Mouse (Mus musculus): ENCODE measurements around the gene Ncoa1.
"Not testable (repeated sequence)": the region's sequence is repeated elsewhere in the genome, so short reads cannot be mapped to it uniquely, and the experiment has no call there.

Gene Ncoa1

DNA sequence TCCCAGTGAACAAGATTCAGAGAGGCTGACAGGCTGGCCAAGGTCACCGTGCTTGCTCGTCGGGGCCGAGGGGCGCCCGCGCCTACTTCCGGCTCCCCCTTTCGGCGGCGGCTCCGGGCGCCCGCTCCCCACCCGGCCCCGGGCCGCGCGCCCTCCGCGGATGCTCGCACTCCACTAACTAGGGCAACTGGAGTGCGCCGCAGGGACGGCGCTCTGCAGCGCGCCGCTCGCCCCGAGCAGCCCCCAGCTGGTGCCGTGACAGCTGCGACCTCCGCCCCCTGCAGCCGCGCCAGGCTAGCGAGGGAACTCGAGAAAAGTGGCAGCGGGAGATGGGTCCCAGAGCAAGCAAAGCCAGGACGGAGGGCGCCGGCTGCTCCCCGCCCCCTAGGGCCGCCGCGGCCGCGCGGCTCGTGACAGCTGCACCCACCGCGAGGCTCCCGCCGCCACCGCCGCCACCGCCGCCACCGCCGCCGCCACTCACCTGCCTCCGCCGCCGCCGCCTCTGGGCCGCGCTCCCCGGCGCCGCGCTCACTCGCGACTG lies 621 bp downstream of the Ncoa1 start:
- peak; percentile 63 for DNase-seq (ENCODE audit: low read depth, low spot score)

DNA sequence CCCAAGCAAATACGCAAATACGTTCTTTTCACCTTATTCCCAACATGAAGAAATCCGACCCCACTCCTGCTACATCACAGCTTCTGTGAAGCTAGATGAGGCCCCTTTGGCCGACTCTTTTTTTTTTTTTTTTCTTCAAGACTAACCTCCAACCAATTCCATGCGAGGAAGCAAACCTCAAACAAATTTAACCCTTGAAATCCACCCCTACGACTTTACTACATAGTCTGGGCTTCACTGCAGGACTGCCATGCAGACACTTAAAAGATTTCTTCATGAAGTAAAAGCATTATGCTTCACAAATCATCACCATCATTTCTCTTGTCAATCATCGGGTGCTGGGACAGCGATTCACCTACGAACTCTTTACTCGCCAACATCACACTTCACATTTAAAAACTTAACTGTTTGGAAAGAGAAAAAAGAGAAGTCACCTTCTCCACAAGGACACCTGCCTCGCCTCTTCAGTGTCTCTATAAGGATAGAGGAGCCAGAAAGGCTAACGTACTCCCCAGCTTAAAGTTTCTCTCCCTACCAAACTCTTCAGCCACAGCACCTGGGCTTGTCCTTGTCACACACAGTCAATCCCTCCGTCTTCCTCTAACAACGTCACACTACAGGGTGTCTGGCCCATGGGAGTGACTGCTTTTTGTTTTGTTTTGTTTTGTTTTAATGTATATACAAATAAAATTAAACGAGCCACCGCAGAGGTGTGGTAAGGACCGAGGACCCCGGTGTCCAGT lies 1.6 kb downstream of the Ncoa1 start:
- DNase-seq (ENCODE audit: low read depth, low spot score) = peak; percentile 24

DNA sequence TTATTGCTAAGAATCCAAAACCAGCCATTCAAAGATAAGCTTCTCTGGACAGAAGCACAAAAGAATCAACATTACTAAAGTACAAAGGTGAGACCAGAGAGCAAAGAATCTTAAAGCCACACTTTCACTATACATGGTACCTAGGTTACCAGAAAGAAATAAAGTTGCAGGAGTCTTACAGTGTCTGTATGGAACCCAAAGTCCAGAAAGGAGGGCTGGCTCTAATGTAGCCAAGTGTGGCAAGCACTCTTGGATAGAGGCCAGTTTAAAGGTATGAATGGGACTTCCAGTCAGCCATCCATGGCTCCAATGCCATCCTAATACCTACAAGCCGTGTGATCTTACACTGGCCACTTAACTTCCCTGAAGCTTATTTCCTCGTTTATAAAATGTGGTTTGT lies 7.9 kb downstream of the Ncoa1 start:
- no peak for DNase-seq (ENCODE audit: low read depth, low spot score)

DNA sequence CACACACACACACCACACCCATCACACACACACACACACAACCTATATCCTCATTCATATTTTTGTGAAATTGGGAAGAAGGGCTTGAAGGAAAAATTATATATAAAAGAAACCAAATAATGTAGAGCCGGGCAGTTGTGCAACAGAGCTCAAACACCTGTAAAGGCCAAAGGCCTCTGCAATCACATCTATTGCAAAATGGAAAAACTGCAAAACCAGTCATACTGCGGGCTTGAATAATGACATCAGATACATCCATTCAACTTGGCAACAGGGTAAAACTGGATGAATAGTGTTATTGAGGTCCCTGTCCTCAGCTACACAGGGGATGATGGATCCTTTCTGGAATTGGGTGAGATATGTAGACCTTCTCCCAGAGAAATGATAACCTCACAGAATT lies 13.3 kb downstream of the Ncoa1 start:
- DNase-seq (ENCODE audit: low read depth, low spot score) = no peak

DNA sequence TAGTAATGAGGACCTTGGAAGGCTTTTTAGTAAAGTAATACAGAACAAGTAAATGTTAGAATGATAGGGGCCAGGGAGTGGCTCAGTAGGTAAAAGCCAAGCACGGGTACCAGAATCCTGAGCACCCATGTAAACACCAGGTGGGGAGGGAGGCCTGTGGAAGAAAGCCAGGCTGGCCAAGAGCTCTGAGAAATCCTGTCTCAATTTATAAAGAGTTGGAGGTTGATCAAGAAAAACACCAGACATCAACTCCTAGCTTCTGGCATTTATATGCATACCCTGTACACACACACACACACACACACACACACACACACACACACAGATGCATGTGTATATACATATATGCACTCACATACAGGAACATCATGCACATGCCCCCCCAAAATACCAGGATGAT lies 14.6 kb downstream of the Ncoa1 start:
- DNase-seq (ENCODE audit: low read depth, low spot score) = no peak

DNA sequence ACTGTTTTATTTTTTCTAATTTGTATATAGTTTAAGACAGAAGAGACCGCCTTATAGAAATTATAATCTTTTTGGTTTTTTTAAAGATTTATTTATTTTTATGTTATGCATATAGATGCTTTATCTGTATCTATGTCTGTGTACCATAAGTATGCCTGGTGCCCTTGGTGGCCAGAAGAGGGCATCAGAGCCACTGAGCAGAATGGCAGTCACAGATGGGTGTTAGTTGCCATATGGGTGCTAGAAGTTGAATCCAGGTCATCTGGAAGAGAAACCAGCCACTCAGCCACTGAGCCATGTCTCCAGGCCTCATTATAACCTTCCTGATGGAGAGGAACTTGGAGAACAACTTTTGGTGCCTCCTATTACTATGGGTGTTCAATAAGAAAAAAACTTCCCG lies 16.0 kb downstream of the Ncoa1 start:
- no peak for DNase-seq (ENCODE audit: low read depth, low spot score)

DNA sequence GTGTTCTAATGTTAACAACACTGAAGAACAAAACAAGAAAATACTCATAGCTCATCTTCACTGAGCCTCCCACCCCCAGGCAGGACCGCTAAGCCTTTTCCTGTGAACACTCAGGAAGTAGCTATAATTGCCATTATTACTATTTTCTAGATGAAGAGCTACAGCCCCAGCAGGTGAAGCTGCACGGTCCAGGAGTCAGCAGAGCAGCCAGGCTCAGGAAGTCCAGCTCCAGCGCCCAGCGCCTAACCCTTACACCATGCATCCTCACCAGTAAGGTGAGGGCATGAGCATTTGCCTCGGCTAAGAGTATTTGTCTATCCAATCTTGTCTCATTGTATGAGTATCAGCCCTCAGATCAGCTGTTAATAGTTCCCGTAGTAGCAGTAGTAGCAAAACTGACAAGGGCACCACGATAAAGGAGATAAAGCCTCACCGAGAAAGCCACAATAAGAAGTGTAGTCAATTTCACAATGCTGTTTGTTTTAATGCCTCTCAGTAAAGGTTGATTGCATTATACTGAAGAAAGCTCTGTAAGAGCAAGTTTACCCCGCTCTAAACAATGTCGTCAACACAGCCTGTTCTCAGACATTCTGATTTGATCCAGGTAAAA lies 21.9 kb downstream of the Ncoa1 start:
- no peak for DNase-seq (ENCODE audit: low read depth, low spot score)

DNA sequence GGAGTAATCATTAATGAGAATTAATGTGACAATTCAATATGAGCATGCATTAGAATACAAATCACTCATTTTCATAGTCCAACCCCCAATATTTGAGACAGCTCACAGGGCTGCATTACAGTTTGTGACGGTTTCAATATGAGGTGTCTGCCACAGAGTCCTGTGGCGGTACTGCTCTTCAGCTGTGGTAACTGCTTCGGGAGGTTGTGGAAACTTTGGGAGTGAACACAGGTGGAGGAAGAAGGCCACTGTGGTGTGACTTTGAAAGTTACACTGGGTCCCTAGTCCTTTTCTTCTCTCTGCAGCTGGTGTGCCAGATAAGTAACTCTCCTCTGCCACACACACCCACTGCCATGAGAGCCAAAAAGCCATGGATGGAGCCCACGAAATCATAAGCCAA lies 22.7 kb downstream of the Ncoa1 start:
- no peak for DNase-seq (ENCODE audit: low read depth, low spot score)

DNA sequence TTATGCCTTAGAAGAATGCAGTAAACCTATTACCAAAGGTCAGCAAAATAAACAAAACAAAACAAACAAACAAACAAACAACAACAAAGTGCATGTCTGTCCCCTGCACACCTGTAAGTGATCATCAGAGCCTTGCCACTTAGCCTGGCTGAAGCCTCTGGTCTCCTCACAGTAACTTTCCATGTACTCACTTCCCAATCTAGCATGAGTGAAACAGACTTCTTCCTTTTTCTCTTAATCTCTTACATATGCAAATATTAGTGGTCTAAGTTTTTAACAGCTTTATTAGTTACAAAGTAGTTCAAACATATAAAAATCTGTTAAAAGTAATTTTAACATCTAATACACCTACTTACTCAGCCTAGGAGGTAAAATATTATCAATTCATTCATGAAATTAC lies 24.7 kb downstream of the Ncoa1 start:
- no peak for DNase-seq (ENCODE audit: low read depth, low spot score)

DNA sequence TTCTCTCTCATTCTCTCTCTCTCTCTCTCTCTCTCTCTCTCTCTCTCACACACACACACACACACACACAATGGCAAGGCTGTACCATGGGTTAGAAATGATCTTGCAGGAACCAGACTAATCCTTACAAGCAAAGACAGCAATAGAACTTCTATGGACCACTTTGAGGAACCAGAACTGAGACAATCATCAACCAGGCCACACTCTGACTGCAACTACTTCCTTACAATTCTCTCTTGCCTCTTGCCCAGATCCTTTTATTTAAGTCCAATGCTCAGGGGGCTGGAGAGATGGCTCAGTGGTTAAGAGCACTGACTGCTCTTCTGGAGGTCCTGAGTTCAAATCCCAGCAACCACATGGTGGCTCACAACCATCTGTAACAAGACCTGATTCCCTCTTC lies 26.5 kb downstream of the Ncoa1 start:
- DNase-seq (ENCODE audit: low read depth, low spot score) = not testable (repeated sequence)

DNA sequence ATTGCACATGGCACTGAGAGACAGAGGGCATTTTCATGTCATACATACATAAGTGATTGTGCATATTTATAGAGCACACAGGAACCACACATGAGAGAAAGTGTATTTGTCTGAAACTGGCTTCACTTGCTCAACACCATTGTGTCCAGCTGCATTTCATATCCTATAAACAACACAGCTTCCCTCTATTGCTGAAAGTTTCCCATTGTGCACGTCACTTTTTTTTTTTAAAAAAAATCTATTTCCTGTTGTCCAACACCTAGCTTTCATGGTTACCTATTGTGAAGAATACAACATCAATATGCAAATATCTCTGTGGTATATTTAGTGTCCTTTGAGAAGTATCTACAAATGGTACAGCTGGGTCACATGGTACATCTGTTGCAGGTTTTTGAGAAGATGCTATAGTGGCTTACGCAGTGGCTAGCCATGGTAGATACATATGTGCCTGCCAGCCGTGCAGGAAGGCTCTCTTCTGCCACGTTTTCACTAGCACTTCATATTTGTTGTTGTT lies 28.8 kb downstream of the Ncoa1 start:
- DNase-seq (ENCODE audit: low read depth, low spot score) = no peak

DNA sequence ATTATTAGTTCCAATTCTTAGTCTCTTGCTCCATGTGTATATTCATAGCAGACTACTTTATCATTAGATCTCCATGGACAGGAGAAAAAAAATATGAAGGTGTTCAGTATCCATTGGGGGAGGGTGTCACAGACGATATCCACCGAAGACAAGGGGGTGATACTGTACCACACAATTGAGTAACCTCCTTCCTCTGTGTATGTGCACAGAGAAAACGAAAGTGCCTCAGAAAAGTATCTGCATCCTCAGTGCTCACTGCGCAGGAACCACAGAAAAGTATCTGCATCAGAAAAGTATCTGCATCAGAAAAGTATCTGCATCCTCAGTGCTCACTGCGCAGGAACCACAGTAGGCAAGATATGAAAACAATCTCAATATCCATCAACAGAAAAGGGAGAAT lies 32.0 kb downstream of the Ncoa1 start:
- no peak for DNase-seq (ENCODE audit: low read depth, low spot score)

DNA sequence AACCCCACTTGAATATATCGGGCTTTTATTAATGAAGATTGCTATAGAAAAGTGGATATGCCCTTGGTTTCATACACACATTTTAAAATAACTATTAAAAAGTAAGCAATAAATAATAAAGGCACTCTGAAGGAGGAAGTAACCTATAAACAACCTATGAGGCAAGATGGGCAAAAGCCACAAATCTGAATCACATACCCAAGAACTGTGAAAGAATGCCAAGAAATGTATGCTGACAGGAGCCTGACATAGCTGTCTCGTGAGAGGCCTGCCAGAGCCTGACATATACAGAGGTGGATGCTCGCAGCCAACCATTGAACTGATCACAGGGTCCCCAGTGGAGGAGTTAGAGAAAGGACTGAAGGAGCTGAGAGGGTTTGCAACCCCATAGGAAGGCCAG lies 35.5 kb downstream of the Ncoa1 start:
- no peak for DNase-seq (ENCODE audit: low read depth, low spot score)

DNA sequence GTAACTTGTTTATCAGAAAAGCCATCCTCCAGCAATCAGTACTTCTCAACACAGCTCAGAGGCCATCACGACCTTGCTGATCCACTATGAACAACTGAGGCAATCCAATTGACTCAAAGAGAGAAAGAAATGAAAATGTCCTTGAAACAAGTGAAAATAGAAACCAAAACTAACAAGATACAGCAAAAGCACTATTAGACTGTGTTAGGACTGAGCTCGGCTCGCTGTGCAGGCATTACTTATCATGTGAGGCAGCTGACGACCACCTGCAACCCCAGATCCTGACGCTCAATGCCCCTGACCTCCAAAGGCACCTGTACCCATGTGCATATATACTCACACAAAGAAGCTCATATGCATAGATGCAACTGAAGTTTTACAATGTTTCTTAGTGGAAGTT lies 40.8 kb downstream of the Ncoa1 start:
- DNase-seq (ENCODE audit: low read depth, low spot score) = no peak

DNA sequence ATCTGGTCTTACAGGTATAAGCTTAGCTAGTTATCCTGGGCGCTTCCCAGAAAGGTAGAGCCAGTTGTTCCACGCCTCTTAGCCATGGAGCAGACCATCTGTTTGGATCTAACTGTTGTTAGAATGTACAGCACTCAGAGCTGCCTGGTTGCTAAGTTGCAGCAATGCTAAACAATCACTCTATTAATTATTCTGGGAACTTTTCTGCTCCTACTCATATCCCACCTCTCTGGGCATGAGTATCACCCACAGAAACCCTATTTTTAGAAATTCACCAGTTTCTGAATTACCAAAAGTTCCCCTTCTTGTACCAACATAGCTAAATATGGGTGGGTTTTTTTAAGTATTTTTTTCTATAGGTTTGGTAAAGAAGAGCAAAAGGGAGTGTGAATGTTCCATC lies 43.4 kb downstream of the Ncoa1 start:
- no peak for DNase-seq (ENCODE audit: low read depth, low spot score)

DNA sequence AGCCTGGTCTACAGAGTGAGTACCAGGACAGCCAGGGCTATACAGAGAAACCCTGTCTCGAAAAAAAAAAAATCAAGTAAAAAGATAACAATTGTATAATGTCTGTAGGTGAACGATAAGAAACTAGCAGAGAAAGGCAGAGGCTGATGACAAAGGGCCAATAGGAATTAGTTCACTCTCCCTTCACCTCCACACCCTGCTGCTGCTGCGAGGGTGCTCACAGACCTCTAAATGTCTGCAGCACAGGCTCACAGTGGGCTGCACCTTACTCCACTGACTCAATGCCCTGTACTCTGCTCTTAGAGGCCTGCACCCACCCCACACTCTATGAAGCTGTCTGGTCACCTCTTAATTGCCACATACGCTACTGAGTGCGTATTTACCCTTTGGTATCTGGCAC lies 45.0 kb downstream of the Ncoa1 start:
- no peak for DNase-seq (ENCODE audit: low read depth, low spot score)

DNA sequence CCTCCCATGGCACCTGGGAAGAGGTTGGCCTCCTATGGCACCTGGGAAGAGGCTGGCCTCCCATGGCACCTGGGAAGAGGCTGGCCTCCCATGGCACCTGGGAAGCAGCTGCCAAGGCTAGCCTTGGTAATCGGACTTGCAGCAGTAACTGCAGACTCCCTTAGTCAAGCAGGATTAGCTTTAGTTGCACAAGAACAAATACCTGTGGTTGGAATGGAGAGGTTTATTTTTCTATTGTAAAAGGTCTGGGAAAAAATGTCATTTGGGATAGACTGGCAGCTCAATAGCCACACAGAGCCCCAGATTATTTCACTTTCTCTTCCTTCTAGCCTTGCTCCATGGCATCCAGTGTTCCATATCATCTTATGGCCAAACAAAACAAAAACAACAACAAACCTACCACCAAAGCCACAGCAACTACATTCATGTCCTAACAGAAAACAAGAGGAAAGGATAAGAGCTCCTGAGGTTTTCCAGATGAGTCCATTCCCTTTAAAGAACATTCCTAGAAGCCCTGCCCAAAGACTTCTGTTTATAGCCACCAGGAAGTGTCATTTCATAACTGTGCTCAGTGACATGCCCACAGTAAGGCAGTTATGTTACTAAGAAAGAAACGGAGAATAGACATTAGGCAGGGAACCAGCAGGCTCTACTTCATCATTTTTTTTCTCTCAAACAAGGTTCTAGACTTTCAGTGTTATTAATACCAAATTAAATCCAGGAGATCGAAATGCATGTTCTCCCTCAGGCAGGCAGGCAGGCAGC lies 46.7 kb downstream of the Ncoa1 start:
- DNase-seq (ENCODE audit: low read depth, low spot score) = no peak

DNA sequence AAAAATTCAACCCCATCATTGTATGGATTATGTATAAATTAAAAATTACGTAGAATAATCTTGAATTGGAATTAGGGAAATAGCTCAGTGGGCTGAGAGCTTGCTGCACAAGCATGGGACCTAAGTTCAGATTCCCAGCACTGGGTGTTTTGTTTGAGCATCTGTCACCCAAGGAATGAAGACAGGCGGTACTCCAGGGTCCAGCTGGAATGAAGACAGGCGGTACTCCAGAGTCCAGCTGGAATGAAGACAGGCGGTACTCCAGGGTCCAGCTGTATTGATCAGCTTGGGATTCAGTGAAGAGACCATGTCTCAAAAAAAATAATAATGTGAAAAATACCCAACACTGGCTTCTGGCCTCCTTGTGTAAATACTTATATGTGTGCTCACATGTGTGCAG lies 58.2 kb downstream of the Ncoa1 start:
- no peak for DNase-seq (ENCODE audit: low read depth, low spot score)

DNA sequence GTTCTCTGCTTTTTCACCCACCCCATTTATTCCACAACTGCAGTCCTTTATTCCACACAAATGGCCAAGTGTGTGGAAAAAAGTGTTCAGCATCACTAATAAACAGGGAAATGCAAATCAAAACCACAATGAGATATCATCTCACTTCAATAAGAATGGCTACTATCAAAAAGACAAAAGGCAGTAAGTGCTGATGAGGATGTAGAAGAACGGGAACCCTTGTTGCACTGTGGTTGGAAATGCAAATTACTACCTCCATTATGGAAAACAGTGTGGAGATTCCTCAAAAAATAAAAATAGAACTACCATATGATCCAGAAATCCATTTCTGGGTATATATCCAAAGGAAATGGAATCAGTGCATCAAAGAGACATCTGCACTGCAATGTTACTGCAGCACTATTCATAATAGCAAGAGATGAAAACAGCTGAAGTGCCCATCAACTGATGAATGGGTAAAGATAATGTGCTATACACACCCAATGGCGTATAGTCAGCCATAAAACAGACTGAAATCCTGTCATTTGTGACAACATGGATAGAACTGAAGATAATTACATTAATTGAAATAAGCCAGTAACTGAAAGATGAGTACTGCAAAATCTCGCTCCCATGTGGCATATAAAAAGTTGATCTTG lies 59.2 kb downstream of the Ncoa1 start:
- no peak for DNase-seq (ENCODE audit: low read depth, low spot score)

DNA sequence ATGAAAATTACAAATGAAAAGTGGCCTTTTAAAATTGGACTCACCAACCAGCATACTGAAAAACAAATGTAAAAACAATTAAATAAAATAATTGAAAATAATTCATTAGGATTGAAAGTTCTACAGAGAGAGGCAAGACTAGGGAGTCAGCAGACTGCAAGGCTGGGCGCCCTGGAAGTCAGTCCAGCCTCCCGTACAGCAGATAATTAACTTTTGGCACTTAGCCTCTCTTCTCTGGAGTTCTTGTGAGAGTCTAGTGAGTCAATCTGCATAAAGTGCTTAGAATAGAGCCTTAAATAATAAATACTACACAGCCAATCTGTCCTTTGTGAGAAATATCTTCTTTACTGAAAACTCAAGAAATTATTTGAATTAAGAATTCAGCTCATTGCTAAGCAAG lies 69.9 kb downstream of the Ncoa1 start:
- no peak for DNase-seq (ENCODE audit: low read depth, low spot score)

DNA sequence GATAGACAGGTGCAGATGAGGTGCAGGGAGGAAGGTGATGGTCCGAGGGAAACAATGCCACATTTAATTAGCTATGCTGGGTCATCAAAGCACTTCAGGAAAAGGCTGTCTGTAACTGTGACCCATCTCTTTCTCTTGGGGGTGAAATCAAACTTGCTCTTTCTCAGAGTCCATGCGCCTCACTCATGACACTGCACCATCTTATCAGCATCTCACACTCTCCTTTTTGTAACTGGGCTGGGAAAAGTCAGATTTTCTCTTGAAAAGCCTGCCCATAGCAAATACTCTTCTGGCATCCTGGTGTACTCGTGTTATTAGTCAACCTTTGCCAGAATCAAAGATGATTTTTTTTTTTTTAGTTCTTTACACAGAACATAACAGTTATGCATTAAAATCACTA lies 70.8 kb downstream of the Ncoa1 start:
- DNase-seq (ENCODE audit: low read depth, low spot score) = no peak

DNA sequence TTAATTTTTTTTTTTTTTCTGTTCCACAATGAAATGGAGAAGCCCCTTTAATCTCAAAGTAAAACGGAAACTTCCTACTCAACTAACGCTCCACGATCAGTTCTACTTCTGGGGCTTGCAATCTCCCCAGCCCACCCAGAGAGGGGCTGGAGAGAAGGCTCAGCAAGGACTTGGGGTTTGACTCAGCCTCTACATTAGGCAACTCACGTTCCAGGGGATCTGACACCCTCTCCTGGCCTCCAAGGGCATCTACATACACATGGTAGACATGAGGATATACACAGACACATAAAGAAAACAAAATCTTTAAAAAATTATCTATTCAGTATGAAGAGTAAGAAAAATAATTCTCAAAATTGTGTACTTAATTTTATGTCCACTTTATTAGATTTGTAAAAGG lies 73.8 kb downstream of the Ncoa1 start:
- DNase-seq (ENCODE audit: low read depth, low spot score) = no peak
